Mouse (Mus musculus) thymus, adult 2 months (tissue): ENCODE measurements at regions not wholly inside any gene's neighbourhood (a gene's known extent, or its start where the extent isn't known, plus 50 kb on each side); places are given as distances from the start of the nearest gene placed in this dataset.

Source experiments
- DNase-seq: peaks from one replicate; pipeline ENCODE4 v3.0.0; 2021
- H3K27ac ChIP-seq: fragments of 200-500 bp; 2 replicates; pipeline ENCODE4 v1.5.1; 2012; ENCODE audit warnings: low read length, control low read depth; ENCODE audit not compliant: control insufficient read depth, insufficient read depth
- H3K27me3 ChIP-seq: fragments of 200-500 bp; 2 replicates; pipeline ENCODE4 v1.6.1; 2012; ENCODE audit warnings: mild to moderate bottlenecking, low read length, moderate library complexity, mixed read lengths; ENCODE audit not compliant: control insufficient read depth, insufficient read depth
- H3K36me3 ChIP-seq: fragments of 200-500 bp; 2 replicates; pipeline ENCODE4 v1.6.1; 2012; ENCODE audit warnings: mild to moderate bottlenecking, low read length, moderate library complexity; ENCODE audit not compliant: control insufficient read depth, insufficient read depth
- H3K4me1 ChIP-seq: fragments of 200-500 bp; replicated peaks from 2 replicates; pipeline ENCODE4 v1.6.1; 2012; ENCODE audit warnings: low read length; ENCODE audit not compliant: control insufficient read depth, insufficient read depth
- H3K4me3 ChIP-seq: fragments of 200-500 bp; 2 replicates; pipeline ENCODE4 v1.5.1; 2012; ENCODE audit warnings: mild to moderate bottlenecking, low read length, control low read depth, moderate library complexity; ENCODE audit not compliant: control insufficient read depth, insufficient read depth
- CTCF ChIP-seq: fragments of 200-500 bp; IDR thresholded peaks from 2 replicates; pipeline ENCODE4 v1.5.1; 2012; ENCODE audit warnings: mild to moderate bottlenecking, control low read depth, low read length, moderate library complexity, borderline replicate concordance; ENCODE audit not compliant: control insufficient read depth, poor library complexity, insufficient read depth; ENCODE audit errors: extremely low read depth
- POLR2A ChIP-seq: fragments of 200-500 bp; IDR thresholded peaks from 2 replicates; pipeline ENCODE4 v1.6.1; 2012; ENCODE audit warnings: mild to moderate bottlenecking, low read length, control low read depth, moderate library complexity; ENCODE audit not compliant: control insufficient read depth, poor library complexity, insufficient read depth; ENCODE audit errors: extremely low read depth
- WGBS: fragments of 180-500 bp; shearing (Covaris S2); methylation state at CpG from one replicate; pipeline ENCODE4 v1.1.7; 2018; 5-methylcytosine and 5-hydroxymethylcytosine counted together

DNA sequence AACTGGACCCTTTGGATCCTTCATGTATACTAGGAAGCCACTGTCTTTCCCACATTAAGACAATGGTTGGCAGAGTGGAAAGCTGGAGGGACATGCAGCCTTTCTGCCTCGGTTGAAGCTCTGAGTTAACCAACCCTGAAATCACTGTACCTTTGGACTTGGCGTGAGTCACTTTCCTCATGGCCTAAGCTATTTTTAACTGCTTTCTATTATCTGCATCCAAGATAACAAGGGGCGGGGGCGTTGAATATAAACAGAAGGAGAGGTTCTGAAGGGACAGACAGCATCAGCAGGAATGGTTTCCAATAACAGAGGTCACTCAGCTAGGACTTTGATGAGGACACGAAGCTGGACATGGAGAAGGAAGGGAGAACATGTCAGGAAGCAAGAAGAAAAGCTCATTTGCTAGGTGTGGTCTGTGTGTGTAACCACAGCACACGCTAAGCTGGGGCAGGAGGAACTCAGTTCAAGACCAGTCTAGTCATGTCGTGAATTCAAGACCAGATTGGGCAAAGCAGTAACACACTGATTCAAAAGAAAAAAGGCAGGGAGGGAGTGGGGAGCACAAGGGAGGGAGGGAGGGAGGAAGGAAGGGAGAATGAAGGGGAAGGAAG, 64.1 kb upstream of the Armc2 start:
- Histone ChIP-seq H3K27ac (no peak overlapping the region), H3K4me1 (no peaks in the 10 kb centered on the region)

DNA sequence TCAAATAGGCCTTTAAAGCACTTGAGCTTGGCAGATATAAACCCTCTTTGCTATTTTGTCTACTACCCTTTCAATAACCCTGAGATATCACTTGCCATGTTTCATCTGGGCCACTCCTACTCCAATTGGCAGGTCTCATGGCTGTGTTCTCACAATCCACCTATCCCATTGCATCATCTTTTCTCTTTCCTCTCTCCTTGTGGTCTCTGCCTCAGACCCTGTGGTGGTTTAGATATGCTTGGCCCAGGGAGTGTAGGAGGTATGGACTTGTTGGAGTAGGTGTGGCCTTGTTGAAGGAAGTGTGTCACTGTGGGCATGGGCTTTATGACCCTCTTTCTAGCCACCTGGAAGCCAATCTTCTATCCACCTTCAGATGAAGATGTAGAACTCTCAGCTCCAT, 61.5 kb upstream of the Armc2 start:
- Histone ChIP-seq H3K27ac (no peak overlapping the region), H3K4me3 (no peak overlapping the region), H3K27me3 (no peaks in the 10 kb centered on the region), H3K36me3 (no peaks in the 10 kb centered on the region), H3K4me1 (no peaks in the 10 kb centered on the region)
- TF ChIP-seq CTCF (no peak), POLR2A (no peak)
- no peak for DNase-seq

More for the DNA sequence above, 64.1 kb upstream of the Armc2 start:
- Histone ChIP-seq H3K27me3 (no peaks in the 10 kb centered on the region), H3K4me3 (no peak overlapping the region), H3K36me3 (no peaks in the 10 kb centered on the region)
- no peak for TF ChIP-seq CTCF
- no peak for TF ChIP-seq POLR2A
- no peak for DNase-seq
- WGBS: 65% methylated on average over 7 of the region's 7 CpGs

DNA sequence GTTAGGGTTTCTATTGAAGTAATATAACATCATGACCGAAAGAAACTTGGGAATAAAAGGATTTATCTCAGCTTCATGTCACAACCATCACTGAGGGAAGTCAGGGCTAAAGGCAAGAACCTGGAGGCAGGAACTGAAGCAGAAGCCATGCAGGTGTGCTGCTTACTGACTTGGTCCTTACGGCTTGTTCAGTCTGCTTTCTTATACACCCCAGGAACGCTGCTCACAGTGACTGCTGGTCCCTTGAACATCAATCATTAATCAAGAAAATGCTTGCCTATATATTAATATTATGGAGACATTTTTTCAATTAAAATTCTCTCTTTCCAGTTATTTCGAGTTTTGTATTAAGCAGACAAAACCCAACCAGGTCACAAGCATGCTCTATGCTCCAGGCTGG, 58.5 kb upstream of the Armc2 start:
- WGBS: 96% methylated on average over 4 of the region's 4 CpGs
- no peak for DNase-seq
- no peaks in the 10 kb centered on the region for H3K36me3 ChIP-seq
- no peaks in the 10 kb centered on the region for H3K27me3 ChIP-seq
- H3K4me3 ChIP-seq: no peak overlapping the region
- H3K4me1 ChIP-seq: peaks cover under 1% of the 10 kb centered on the region
- TF ChIP-seq CTCF (no peak), POLR2A (no peak)
- H3K27ac ChIP-seq: no peak overlapping the region

DNA sequence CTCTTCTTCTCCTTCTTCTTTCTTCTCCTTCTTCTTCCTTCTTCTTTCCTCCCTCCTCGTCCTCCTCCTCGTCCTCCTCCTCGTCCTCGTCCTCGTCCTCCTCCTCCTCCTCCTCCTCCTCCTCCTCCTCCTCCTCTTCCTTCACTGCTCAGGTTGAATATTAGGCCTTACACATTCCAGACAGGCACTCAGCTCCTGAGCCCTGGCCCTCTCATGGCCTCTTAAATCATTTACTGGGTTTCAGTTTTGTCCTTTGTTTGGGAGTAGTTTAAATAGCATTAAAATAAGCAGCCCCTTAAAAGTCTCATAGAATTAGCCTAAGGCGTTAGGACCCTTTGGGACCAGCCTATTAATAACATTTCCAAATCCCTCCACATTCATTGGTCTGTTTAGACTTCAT, 57.3 kb upstream of the Armc2 start:
- peaks cover 12% of the 10 kb centered on the region for H3K4me1 ChIP-seq
- no peak overlapping the region for H3K4me3 ChIP-seq
- no peaks in the 10 kb centered on the region for H3K27me3 ChIP-seq
- no peak for DNase-seq
- no peak overlapping the region for H3K27ac ChIP-seq
- no peaks in the 10 kb centered on the region for H3K36me3 ChIP-seq
- 97% methylated on average over 6 of the region's 6 CpGs for WGBS
- TF ChIP-seq CTCF (no peak), POLR2A (no peak)

DNA sequence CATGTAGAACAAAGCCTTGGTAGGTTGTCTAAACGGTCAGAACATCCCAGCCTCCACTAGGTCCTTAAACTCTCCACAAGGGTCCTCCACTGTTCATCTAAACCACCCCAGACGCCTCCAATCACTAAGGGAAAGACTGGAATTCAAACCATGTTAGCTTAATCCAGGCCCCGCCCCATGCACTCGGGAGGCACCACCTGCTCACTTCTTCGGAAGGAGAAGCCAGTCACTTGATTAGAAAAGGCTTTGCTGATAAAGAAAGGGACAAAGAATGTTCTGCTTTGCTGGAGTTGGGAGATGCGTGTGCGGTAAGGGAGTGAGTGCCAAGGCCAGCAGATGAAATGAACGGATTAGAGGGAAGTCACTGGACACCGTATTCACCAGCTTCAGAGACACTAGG, 54.5 kb upstream of the Armc2 start:
- H3K4me1 ChIP-seq: peaks cover 32% of the 10 kb centered on the region
- TF ChIP-seq POLR2A (no peak), CTCF (no peak)
- no peak overlapping the region for H3K4me3 ChIP-seq
- no peak for DNase-seq
- no peaks in the 10 kb centered on the region for H3K36me3 ChIP-seq
- no peak overlapping the region for H3K27ac ChIP-seq
- H3K27me3 ChIP-seq: no peaks in the 10 kb centered on the region
- 83% methylated on average over 9 of the region's 9 CpGs for WGBS

DNA sequence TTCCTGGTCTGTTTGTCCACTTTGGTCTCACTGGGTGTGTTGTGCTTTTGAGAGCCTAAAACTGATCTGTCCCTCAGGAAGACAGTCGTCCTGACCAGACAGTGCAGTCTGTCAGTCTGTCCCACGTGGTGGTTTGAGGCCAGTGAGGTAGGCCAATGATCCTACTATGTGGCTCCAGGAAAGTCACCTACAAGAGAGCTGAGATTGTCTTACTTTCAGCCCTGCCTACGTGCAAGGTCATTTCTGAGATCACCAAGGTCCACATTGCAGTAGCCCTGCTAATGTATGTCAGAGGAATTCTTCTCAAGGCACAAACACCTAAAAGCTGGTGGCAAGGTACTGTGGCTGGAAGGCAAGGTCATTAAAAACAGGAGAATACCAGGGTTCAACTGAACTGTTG, 53.9 kb upstream of the Armc2 start:
- Histone ChIP-seq H3K4me1 (peaks cover 32% of the 10 kb centered on the region), H3K4me3 (no peak overlapping the region), H3K27me3 (no peaks in the 10 kb centered on the region), H3K36me3 (no peaks in the 10 kb centered on the region), H3K27ac (no peak overlapping the region)
- WGBS: 65% methylated on average over 3 of the region's 3 CpGs
- TF ChIP-seq CTCF: no peak
- TF ChIP-seq POLR2A: no peak
- no peak for DNase-seq
